Mouse (Mus musculus): ENCODE results near the gene Atp2b1.
A peak's percentile ranks its signal among the peaks of the same experiment; 100 is the strongest.

GRCm38 (mm10) chr10:98946031-98946791, 32.0 kb downstream of the Atp2b1 start:
- TF ChIP-seq CTCF (IDR thresholded peaks at IDR 0.05 in 2 of 3, conservative IDR thresholded peaks at IDR 0.05 in 1 of 3; ENCODE audit: control insufficient read depth in 1 of 3, insufficient read depth in 1 of 3, low read depth in 2 of 3, low read length in 3 of 3, poor library complexity in 1 of 3, severe bottlenecking in 1 of 3) (peak in 1 of 3 experiments; percentile 0; a peak in 1 of 6 replicates), EP300 (IDR thresholded peaks at IDR 0.05; ENCODE audit: low read depth in 1 of 2, low read length in 2 of 2) (no peak), POLR2A (IDR thresholded peaks at IDR 0.05; ENCODE audit: control insufficient read depth in 1 of 2, insufficient read depth in 1 of 2, low read depth in 1 of 2, low read length in 2 of 2, poor library complexity in 1 of 2) (no peak), MAZ (IDR thresholded peaks at IDR 0.05; ENCODE audit: low read depth, low read length) (no peak), USF1 (IDR thresholded peaks at IDR 0.05; ENCODE audit: low read depth, low read length) (no peak), UBTF (IDR thresholded peaks at IDR 0.05; ENCODE audit: borderline replicate concordance, insufficient read depth, low read depth, low read length) (no peak), CHD2 (IDR thresholded peaks at IDR 0.05; ENCODE audit: low read length) (no peak), ZC3H11A (IDR thresholded peaks at IDR 0.05; ENCODE audit: low read depth, low read length) (no peak), SMC3 (IDR thresholded peaks at IDR 0.05; ENCODE audit: low read depth, low read length) (peak; percentile 17; the same call in 1 of the 2 replicates), GABPA (IDR thresholded peaks at IDR 0.05; ENCODE audit: low read depth, low read length) (no peak), ZNF384 (IDR thresholded peaks at IDR 0.05; ENCODE audit: low read depth, low read length) (no peak), MXI1 (IDR thresholded peaks at IDR 0.05; ENCODE audit: low read depth, low read length) (no peak), TAL1 (IDR thresholded peaks at IDR 0.05; ENCODE audit: low read length) (no peak), GATA1 (IDR thresholded peaks at IDR 0.05; ENCODE audit: low read depth, low read length) (no peak)
